ENCODE assay signal across 15 mouse cellular contexts in genomic region chr16:34952254-34952653, GRCm38 (mm10).
DNase-seq lines count a peak whose midpoint lies in the region; ATAC-seq and TF ChIP-seq lines count a peak whose summit lies in the region.
"Had no signal": no experiment of that assay in that cellular context is flagged by ENCODE, and none has a peak within 500 bp of the region (broad histone marks: within the 10 kb centered on the region; RNA-seq: fewer than 3 reads in every experiment).

No protein-coding gene starts in this region.

- H3K9me3 ChIP-seq in liver, postnatal 0 days (ENCODE audit: low read length): no peaks in the 10 kb centered on the region
- peaks cover 3% of the 10 kb centered on the region; the same call in 1 of the 2 replicates for H3K9me3 ChIP-seq in liver, embryonic 11.5 days (ENCODE audit: control insufficient read depth, low read length)
- H3K9me3 ChIP-seq in heart, embryonic 15.5 days (replicated peaks): no peaks in the 10 kb centered on the region
- no peaks in the 10 kb centered on the region for H3K9me3 ChIP-seq in limb, embryonic 10.5 days (replicated peaks)
- H3K9me3 ChIP-seq: embryonic facial prominence, embryonic 13.5 days; limb, embryonic 15.5 days had no signal

- DNase-seq in heart, adult 8-10 months (ENCODE audit: low spot score): peak; percentile 73
- DNase-seq in heart, postnatal 4 days: no peak
- no peak for DNase-seq in liver, postnatal 0 days
- no peak for DNase-seq in liver, embryonic 11.5 days (ENCODE audit: low spot score)
- DNase-seq in lung, postnatal 10 days: peak; percentile 57
- DNase-seq in limb, embryonic 10.5 days (ENCODE audit: low spot score): no peak
- no peak for DNase-seq in adipocyte (ENCODE audit: low spot score)
- DNase-seq: adrenal gland, adult 8-10 months; B cell, adult 2 months; cerebellum, postnatal 14 days had no signal

- H3K4me3 ChIP-seq in liver, postnatal 0 days (ENCODE audit: low read depth, low read length): no peak overlapping the region
- H3K4me3 ChIP-seq in liver, embryonic 11.5 days (ENCODE audit: low read depth, low read length): no peak overlapping the region
- no peak overlapping the region for H3K4me3 ChIP-seq in heart, embryonic 15.5 days
- no peak overlapping the region for H3K4me3 ChIP-seq in limb, embryonic 10.5 days
- H3K4me3 ChIP-seq: embryonic facial prominence, embryonic 13.5 days; forebrain, embryonic 12.5 days; limb, embryonic 15.5 days; neural tube, embryonic 13.5 days had no signal

- H3K4me1 ChIP-seq in liver, postnatal 0 days (ENCODE audit: insufficient read depth): peaks cover 4% of the 10 kb centered on the region; the same call in 1 of the 2 replicates
- 0 out of 2 replicates have a peak, but pooled peaks cover 3% of the 10 kb centered on the region for H3K4me1 ChIP-seq in liver, embryonic 11.5 days (replicated peaks; ENCODE audit: control insufficient read depth, insufficient read depth, low read length)
- H3K4me1 ChIP-seq in heart, embryonic 15.5 days (replicated peaks): peaks cover 23% of the 10 kb centered on the region
- peaks cover 10% of the 10 kb centered on the region for H3K4me1 ChIP-seq in limb, embryonic 10.5 days
- H3K4me1 ChIP-seq: embryonic facial prominence, embryonic 13.5 days; forebrain, embryonic 12.5 days; neural tube, embryonic 13.5 days had no signal

- H3K27me3 ChIP-seq in liver, postnatal 0 days (ENCODE audit: insufficient read depth, low read length): no peaks in the 10 kb centered on the region
- H3K27me3 ChIP-seq in liver, embryonic 11.5 days (replicated peaks; ENCODE audit: control insufficient read depth, insufficient read depth, low read length): no peaks in the 10 kb centered on the region
- 0 out of 2 replicates have a peak, but pooled peaks cover 2% of the 10 kb centered on the region for H3K27me3 ChIP-seq in heart, embryonic 15.5 days
- H3K27me3 ChIP-seq in limb, embryonic 10.5 days (ENCODE audit: low read depth, poor library complexity, severe bottlenecking): no peaks in the 10 kb centered on the region
- H3K27me3 ChIP-seq: embryonic facial prominence, embryonic 13.5 days; limb, embryonic 15.5 days; neural tube, embryonic 13.5 days had no signal

- H3K36me3 ChIP-seq in liver, postnatal 0 days (replicated peaks; ENCODE audit: insufficient read depth, low read length): peaks cover 5% of the 10 kb centered on the region; the same call in 1 of the 2 replicates
- H3K36me3 ChIP-seq in liver, embryonic 11.5 days (ENCODE audit: control insufficient read depth, insufficient read depth, low read length): peaks cover 6% of the 10 kb centered on the region; the same call in 1 of the 2 replicates
- H3K36me3 ChIP-seq in heart, embryonic 15.5 days: no peaks in the 10 kb centered on the region
- peaks cover 6% of the 10 kb centered on the region for H3K36me3 ChIP-seq in limb, embryonic 10.5 days
- H3K36me3 ChIP-seq: forebrain, embryonic 12.5 days; neural tube, embryonic 13.5 days had no signal

- H3K9ac ChIP-seq in liver, postnatal 0 days (replicated peaks): no peak overlapping the region
- H3K9ac ChIP-seq in liver, embryonic 11.5 days (ENCODE audit: low read depth, low read length): no peak overlapping the region
- no peak overlapping the region for H3K9ac ChIP-seq in heart, embryonic 15.5 days
- H3K9ac ChIP-seq: embryonic facial prominence, embryonic 13.5 days; forebrain, embryonic 12.5 days; limb, embryonic 15.5 days; neural tube, embryonic 13.5 days had no signal

- H3K27ac ChIP-seq in liver, postnatal 0 days (ENCODE audit: low read depth): peak overlapping the region; percentile 39
- no peak overlapping the region for H3K27ac ChIP-seq in liver, embryonic 11.5 days (ENCODE audit: low read depth, low read length)
- H3K27ac ChIP-seq in heart, embryonic 15.5 days: peak overlapping the region; percentile 59
- H3K27ac ChIP-seq in limb, embryonic 10.5 days: no peak overlapping the region
- H3K27ac ChIP-seq: embryonic facial prominence, embryonic 13.5 days; forebrain, embryonic 12.5 days; limb, embryonic 15.5 days; neural tube, embryonic 13.5 days had no signal

- no peak overlapping the region for H3K4me2 ChIP-seq in liver, postnatal 0 days (ENCODE audit: low read depth, low read length)
- no peak overlapping the region for H3K4me2 ChIP-seq in liver, embryonic 11.5 days
- H3K4me2 ChIP-seq in heart, embryonic 15.5 days: no peak overlapping the region
- H3K4me2 ChIP-seq: embryonic facial prominence, embryonic 13.5 days; forebrain, embryonic 12.5 days; limb, embryonic 15.5 days; neural tube, embryonic 13.5 days had no signal

- ATAC-seq in liver, postnatal 0 days: 0 out of 2 replicates have a peak, but pooled peaks have one; percentile 25
- no peak for ATAC-seq in liver, embryonic 11.5 days (replicated peaks; ENCODE audit: low FRiP score)
- no peak for ATAC-seq in heart, embryonic 15.5 days (replicated peaks; ENCODE audit: insufficient number of reproducible peaks, insufficient read depth, low FRiP score, low read depth)

- TF ChIP-seq CTCF in liver, postnatal 0 days (IDR thresholded peaks at IDR 0.05; ENCODE audit: low read depth): no peak

- WGBS in liver, postnatal 0 days (ENCODE audit: insufficient replicate concordance): 32% methylated on average over 5 of the region's 5 CpGs
- WGBS in liver, embryonic 11.5 days: 46% methylated on average over 5 of the region's 5 CpGs
- WGBS in heart, embryonic 15.5 days: 47% methylated on average over 5 of the region's 5 CpGs
- 84% methylated on average over 5 of the region's 5 CpGs for WGBS in limb, embryonic 10.5 days

- peak; percentile 15; the same call in 1 of the 2 replicates for TF ChIP-seq EP300 in liver, postnatal 0 days (IDR thresholded peaks at IDR 0.05; ENCODE audit: low read depth)

Comparison
In these comparisons a context has a peak if more than half of its experiments do, and no peak if none do; other contexts are left out.
1. DNase-seq: peak in heart, adult 8-10 months (single experiment) and lung, postnatal 10 days (single experiment); none in heart, postnatal 4 days (single experiment), liver, postnatal 0 days (single experiment), liver, embryonic 11.5 days (single experiment), limb, embryonic 10.5 days (single experiment) and adipocyte (single experiment).
2. H3K27ac ChIP-seq: peak in liver, postnatal 0 days (single experiment) and heart, embryonic 15.5 days (single experiment); none in liver, embryonic 11.5 days (single experiment) and limb, embryonic 10.5 days (single experiment).